Mouse (Mus musculus) brain, embryonic 14.5 days (tissue): ENCODE measurements around the gene Trak1.

Source experiments
- CTCF ChIP-seq: fragments of 200-500 bp; IDR thresholded peaks from 2 replicates; pipeline ENCODE4 v1.5.1; 2012; ENCODE audit warnings: inconsistent platforms, mild to moderate bottlenecking, moderate library complexity, borderline replicate concordance; ENCODE audit not compliant: insufficient read depth, insufficient read length; ENCODE audit errors: extremely low read depth
- POLR2A ChIP-seq: fragments of 200-500 bp; IDR thresholded peaks from 2 replicates; pipeline ENCODE4 v1.6.1; 2012; ENCODE audit warnings: mild to moderate bottlenecking, inconsistent platforms, borderline replicate concordance; ENCODE audit not compliant: poor library complexity, insufficient read depth, insufficient read length, severe bottlenecking; ENCODE audit errors: extremely low read depth

DNA sequence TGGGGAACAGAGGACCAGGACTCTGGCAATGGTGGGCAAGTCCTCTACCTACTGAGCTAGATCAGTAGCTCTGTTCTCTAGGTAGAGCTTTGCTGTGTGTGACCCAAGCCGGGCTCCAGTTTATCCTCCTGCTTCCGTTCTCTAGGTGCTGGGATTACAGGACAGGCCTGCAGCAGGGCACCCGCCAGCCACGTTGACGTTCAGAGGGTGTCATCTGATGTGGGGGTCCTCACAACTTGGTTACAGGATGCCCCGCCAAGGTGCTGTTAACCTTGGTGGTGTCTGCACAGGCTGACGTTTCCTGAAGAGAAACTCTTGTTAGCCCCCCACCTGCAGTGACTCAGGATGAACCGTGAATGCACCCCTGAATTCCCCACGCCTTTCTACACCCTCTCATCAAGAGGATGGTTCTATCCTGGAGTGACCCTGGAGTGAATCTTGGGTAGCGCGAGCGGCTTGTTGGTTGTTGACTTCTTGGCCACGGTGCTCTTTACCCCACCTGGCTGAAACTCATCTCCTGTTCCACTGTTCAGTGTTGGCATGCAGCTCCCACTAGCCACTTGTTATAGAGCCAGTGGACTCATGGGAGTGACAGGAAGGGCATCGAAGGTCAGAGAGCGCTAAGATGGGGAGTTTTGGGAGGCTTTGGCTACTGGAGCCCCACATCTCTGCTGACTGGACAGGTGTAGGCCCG, 60.4 kb downstream of the Trak1 start:
- TF ChIP-seq POLR2A (no peak), CTCF (no peak)
